In the genomic region with DNA sequence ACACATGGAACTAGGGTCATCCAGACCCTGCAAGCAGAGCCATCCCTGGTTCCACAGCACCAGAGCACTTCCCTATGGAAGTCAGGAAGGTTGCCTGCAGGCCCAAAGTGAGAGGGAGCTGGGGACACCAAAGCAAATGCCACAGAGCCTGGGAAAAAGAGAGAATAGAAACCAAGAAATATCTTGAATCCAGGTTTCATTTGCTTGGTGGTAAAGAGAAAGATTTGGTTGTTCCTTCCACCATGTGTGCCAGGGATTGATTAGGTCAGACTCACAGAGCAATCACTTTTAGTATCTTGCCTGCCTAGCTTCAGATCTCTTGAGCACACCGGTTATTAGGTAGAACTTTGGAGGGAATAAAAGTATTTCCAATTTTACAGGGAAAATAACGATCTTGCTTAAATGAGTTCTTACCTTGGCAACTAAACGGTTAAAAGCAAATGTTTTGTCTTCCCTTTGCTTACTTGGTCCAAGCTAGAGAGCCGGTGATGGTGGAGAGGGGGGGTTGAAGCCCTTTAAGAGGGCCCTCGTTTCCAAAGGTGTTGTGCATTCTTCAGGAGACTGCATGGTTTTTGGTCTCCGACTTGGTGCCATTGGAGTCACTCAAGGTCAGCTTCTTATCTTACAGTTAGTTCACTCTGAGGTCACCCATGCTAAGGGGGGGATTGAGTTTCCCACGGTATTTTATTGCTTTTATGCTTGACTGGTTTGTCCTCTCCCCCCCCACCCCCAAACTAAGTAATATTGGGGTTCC, we compare ENCODE assay signal across 16 mouse cellular contexts.
"Had no signal": no experiment of that assay in that cellular context is flagged by ENCODE, and none has a peak within 500 bp of the region (broad histone marks: within the 10 kb centered on the region; RNA-seq: fewer than 3 reads in every experiment).

No protein-coding gene starts in this region.

- DNase-seq: heart, postnatal 10 days; heart, postnatal 14 days; heart, postnatal 36 days; heart, postnatal 4 days; kidney, adult 11 months; kidney, adult 18-20 months; kidney, adult 2 months; kidney, adult 8-10 months; kidney, adult 9 months; kidney, postnatal 10 days; kidney, postnatal 14 days; kidney, postnatal 25 days; kidney, postnatal 36 days; kidney, postnatal 4 days; layer of hippocampus, adult 9-11 months; layer of hippocampus, postnatal 36 days had no signal
